Mouse (Mus musculus) brain, embryonic 14.5 days (tissue): Measurements from ENCODE around the gene Vps9d1. TPM values are rescaled to one million over a fixed set of nuclear protein-coding genes. Genes with fewer than 3 reads are reported as not detected.
A peak's percentile ranks its signal among the peaks of the same experiment; 100 is the strongest.
"Not testable (repeated sequence)": the region's sequence is repeated elsewhere in the genome, so short reads cannot be mapped to it uniquely, and the experiment has no call there.

Experiments
- DNase-seq: peaks from one replicate; pipeline ENCODE4 v3.0.0-alpha.2; 2011; ENCODE audit warnings: low read depth
- CTCF ChIP-seq: fragments of 200-500 bp; IDR thresholded peaks from 2 replicates; pipeline ENCODE4 v1.5.1; 2012; ENCODE audit warnings: inconsistent platforms, mild to moderate bottlenecking, moderate library complexity, borderline replicate concordance; ENCODE audit not compliant: insufficient read depth, insufficient read length; ENCODE audit errors: extremely low read depth
- POLR2A ChIP-seq: fragments of 200-500 bp; IDR thresholded peaks from 2 replicates; pipeline ENCODE4 v1.6.1; 2012; ENCODE audit warnings: mild to moderate bottlenecking, inconsistent platforms, borderline replicate concordance; ENCODE audit not compliant: poor library complexity, insufficient read depth, insufficient read length, severe bottlenecking; ENCODE audit errors: extremely low read depth
- polyA plus RNA-seq: library from polyadenylated mRNA; depleted of rRNA; stranded (reverse); fragments of >200 nt; gene quantifications from 2 replicates; pipeline ENCODE4 v1.2.3, GENCODE M21; 2012; rRNA removed

Vps9d1 gene
- polyA plus RNA-seq, 1 experiment: 130 TPM

DNA sequence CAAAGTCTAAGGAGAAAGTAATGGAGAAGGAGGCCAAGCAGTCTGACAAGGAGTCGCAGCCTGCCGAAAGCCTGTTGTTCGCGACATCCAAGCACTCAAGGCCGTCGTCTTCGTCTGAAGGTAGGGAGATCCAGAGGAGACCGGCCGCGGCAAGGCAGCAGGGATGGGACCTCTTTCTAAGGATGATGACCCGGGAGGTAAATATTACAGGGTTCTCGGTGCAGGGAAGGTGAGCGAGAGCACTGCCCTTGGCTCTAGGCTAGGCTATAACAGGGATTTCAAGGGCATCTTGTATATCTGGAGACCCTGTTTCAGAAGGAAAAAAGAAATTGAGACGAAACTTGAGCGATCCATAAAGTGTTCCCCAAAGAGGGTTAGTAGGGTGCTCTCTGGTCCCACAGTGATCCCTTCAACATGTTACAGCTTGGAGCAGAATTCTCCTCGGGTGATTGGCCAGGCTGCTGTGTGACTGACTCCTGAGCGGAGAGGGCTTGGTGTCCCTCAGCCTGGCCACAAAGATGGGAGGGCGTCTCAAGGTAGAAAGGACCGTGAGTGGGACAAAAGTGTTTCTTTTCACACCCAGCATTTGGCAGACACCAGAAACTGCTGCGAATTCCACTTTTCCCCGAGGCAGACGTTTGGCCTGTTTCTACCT is 40.9 kb downstream of the Vps9d1 start:
- no peak for DNase-seq
- TF ChIP-seq POLR2A: no peak
- TF ChIP-seq CTCF: no peak

DNA sequence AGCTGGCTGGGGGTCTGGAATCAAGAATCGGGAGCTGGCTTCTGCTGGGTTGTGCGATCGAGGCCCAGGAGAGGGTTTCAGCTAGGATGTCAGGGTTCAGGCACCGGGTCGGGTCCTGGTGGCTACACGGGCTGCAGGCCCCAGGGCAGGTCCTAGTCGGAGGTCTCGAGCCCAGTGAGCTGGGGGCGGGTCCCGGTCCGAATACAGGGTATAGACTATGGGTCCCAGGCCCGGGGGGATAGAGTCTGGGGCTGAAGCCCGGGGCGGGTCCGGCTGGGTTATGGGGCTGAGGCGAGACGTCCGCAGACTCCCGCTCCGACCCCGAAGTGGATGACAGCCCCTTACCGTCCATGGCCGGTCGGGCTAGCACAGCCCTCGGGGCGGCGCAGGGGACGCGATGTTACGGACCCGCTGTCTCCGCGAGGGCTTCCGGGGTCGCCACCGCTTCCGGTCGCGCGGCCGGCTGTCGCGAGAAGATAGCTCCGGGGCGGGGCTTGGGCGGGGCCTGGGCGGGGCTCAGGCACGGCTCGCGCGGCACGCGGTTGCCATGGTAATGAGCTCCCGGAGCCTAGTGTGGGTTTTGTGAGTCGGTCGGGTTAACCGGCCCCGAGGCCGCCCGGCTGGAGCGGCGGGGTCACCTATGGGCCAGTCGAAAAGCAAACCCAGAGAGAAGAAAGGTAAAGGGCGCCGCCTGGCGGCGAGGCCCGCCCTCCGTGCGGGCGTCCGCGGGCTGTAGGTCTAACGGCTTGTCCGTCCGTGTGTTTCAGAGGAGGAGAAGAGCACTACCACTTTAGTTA is 41.6 kb downstream of the Vps9d1 start, which contains the start of the genes Chmp1a and Spata33:
Gene Chmp1a (minus strand): TSS at position 443 of the 797 bp plus-strand sequence.
Gene Spata33 (plus strand): TSS at position 512 of the 797 bp plus-strand sequence.
- TF ChIP-seq CTCF: peak; percentile 69
- TF ChIP-seq POLR2A: peak; percentile 83; the same call in 1 of the 2 replicates
- peak; percentile 96 for DNase-seq

DNA sequence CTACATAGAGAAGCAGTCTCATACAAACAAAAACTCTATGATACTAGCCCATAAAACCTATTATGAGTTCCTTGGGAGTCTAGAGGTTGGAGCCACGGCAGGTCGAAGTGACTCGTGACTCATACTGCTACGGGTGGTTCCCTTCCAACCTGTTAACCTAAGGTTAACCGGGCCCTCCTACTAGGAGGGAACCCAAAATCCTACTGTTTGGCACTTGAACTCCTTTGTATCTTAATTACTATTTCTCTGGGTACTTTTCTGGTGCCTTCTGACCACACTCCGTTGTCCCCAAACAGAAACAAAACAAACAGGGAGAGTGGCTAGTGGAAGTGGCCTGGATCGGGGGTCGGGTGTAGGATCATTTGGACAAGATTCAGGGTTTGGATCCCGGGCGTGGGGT is 42.3 kb downstream of the Vps9d1 start:
- TF ChIP-seq POLR2A (no peak), CTCF (no peak)
- DNase-seq: no peak

DNA sequence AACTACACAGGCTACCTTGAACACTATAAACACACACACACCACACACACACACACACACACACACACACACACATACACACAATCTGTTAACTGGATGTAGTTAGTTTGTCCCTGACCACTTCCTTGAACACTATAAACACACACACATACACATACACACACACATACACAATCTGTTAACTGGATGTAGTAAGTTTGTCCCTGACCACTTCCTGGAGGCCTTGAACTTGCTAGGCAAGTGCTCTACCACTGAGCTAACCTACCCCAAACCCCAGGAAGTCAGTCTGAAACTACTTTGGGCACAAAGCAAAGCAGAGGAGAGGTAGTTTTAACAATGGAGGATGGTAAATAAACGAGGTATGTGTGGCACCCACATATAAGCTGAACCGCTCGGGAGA is 50.6 kb downstream of the Vps9d1 start:
- no peak for DNase-seq
- no peak for TF ChIP-seq CTCF
- no peak for TF ChIP-seq POLR2A

DNA sequence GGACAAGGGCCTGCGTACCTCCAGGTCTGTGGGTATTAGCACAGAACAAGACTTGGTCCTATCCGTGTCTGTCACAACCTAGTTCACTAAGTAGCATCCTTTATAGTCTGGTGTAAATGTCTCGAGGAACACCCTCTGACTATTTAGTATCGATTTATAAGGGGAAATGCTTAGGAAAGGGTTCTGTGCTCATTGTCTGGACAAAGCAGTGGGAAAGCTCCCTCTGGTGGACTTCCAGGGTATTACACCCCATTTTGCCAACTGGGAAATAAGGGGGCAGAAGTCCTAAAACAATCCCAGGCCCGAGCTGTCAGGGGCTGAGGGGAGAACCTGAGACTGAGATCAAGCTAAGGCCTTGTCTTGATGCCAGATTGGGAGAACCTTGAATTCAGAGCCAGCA is 51.9 kb downstream of the Vps9d1 start:
- DNase-seq: peak; percentile 86
- TF ChIP-seq POLR2A (no peak), CTCF (peak; percentile 91; the same call in 1 of the 2 replicates)

DNA sequence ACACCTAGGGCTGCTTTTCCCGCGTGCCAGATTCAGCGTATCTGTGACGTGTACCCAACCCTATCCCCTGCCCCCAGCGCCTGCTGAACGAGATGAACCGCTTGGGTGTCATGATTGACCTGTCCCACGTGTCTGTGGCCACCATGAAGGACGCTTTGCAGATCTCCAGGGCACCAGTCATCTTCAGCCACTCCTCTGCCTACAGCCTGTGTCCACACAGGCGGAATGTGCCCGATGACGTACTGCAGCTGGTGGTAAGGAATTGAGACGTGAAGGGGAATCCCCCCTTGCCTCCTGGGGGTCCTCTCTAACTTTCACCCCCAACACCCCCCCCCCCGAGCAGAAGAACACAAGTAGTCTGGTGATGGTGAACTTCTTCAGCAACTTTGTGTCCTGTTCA is 54.3 kb downstream of the Vps9d1 start:
- DNase-seq: no peak
- TF ChIP-seq CTCF (no peak), POLR2A (no peak)

DNA sequence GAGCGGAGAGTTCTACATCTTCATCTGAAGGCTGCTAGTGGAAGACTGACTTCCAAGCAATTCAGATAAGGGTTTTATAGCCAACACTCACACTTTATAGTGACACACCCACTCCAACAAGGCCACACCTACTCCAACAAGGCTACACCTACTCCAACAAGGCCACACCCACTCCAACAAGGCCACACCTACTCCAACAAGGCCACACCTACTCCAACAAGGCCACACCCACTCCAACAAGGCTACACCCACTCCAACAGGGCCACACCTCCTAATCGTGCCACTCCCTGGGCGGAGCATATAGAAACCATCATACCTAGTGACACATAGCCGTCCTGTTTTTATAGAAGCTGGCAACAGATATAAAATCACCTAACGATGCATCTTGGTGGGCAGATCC is 57.1 kb downstream of the Vps9d1 start:
- not testable (repeated sequence) for DNase-seq

DNA sequence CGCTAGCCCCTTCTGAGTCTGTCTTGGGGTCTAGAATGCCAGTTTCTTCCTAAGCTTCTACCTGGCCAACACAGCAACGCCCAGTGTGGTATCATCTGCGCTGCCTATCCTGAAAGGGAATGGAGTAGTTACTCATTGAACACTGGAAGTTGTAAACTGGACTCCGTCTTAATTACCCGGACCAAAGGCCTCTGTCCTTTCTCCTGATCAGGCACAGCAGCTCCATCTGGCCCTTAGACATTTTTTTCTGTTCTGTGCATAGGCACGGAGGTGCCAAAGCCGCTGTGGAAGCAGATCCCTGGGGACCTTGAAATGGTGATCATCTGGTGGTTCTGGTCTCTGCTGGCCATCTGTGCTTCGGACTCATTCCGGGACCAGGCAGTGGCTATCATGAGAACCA is 60.4 kb downstream of the Vps9d1 start:
- TF ChIP-seq CTCF (no peak), POLR2A (no peak)
- DNase-seq: no peak

Other genes starting within 250 kb of the Vps9d1 start
- 52.8 and 76.8 TPM in 2 replicates for gene Ankrd11, start 212.1 kb downstream of the Vps9d1 start, polyA plus RNA-seq
- gene Spg7, start 191.4 kb downstream of the Vps9d1 start, polyA plus RNA-seq: 96.1 and 112 TPM in 2 replicates
- 1,764 and 1,996 TPM in 2 replicates for gene Rpl13, start 152.0 kb downstream of the Vps9d1 start, polyA plus RNA-seq
- gene Cpne7, start 137.0 kb downstream of the Vps9d1 start, polyA plus RNA-seq: 5.8 and 8.5 TPM in 2 replicates
- 1.8 and 3.5 TPM in 2 replicates for gene Sult5a1, start 96.0 kb downstream of the Vps9d1 start, polyA plus RNA-seq
- 0.37 and 0.66 TPM in 2 replicates for gene Dpep1, start 68.1 kb downstream of the Vps9d1 start, polyA plus RNA-seq
- gene Chmp1a, start 41.6 kb downstream of the Vps9d1 start, polyA plus RNA-seq: 146 and 154 TPM in 2 replicates
- gene Spata33, start 41.5 kb downstream of the Vps9d1 start, polyA plus RNA-seq: 6.8 TPM in 2 replicates
- gene Cdk10, start 29.5 kb downstream of the Vps9d1 start, polyA plus RNA-seq: 102 and 136 TPM in 2 replicates
- gene Spata2l, start 18.1 kb downstream of the Vps9d1 start, polyA plus RNA-seq: 3.2 and 3.9 TPM in 2 replicates
- 39.1 and 40.8 TPM in 2 replicates for gene Zfp276, start 153 bp downstream of the Vps9d1 start, polyA plus RNA-seq
- gene Fanca, start 64.2 kb upstream of the Vps9d1 start, polyA plus RNA-seq: 19.4 and 42.7 TPM in 2 replicates
- gene Spire2, start 78.4 kb upstream of the Vps9d1 start, polyA plus RNA-seq: 42.0 and 47.0 TPM in 2 replicates
- 313 and 402 TPM in 2 replicates for gene Tcf25, start 119.4 kb upstream of the Vps9d1 start, polyA plus RNA-seq
- 0.05 and 0.08 TPM in 2 replicates for gene Mc1r, start 152.8 kb upstream of the Vps9d1 start, polyA plus RNA-seq
- 3,325 and 3,474 TPM in 2 replicates for gene Tubb3, start 157.1 kb upstream of the Vps9d1 start, polyA plus RNA-seq
- gene Def8, start 169.2 kb upstream of the Vps9d1 start, polyA plus RNA-seq: 53.2 and 55.5 TPM in 2 replicates
- 31.8 and 35.3 TPM in 2 replicates for gene Afg3l1, start 223.6 kb upstream of the Vps9d1 start, polyA plus RNA-seq